In the genomic region with DNA sequence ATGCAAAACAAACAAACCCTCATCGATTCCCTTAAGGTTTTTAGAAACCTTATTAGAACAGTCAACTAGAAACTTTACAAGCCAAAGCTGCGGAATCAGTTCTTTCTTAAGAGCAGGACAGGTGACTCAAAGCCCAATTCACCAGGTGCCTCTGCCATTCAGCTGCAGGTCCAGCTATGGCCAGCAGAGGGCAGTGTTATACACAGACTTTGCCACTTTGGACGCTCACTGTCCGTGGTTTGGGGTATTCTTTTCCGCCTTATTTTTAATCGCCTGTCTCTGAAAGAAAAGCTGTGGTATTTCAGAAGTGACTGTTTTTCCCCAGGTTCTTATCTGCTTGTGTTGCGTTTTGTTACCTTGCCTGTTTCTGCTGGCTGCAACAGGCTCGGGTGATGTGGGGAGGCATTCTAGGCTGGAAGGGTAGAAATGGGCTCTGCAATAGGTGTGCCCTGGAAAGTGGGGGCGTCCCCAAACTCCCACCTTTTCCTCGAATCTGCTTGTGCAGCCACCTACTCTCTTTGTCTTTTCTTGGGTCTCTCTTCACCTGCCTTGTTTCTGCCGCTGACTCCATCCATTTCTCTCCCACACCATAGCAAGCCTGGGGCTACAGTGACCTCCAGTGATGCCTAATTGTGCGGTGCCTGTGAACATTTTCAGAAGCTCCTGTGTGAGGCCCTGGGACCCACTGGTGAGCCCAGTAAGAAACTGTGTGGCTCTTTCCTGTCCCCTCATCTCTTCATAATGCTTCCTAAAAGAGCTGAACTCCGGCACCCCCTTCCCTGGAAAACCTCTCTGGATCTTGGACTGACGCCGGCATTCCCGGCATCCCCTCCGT, we compare ENCODE assay signal across 8 mouse cellular contexts.
DNase-seq lines count a peak whose midpoint lies in the region; ATAC-seq and TF ChIP-seq lines count a peak whose summit lies in the region.

No protein-coding gene starts in this region.

- peaks cover 9% of the 10 kb centered on the region for H3K27me3 ChIP-seq in Patski
- no peaks in the 10 kb centered on the region for H3K27me3 ChIP-seq in hindbrain, embryonic 15.5 days

- H3K27ac ChIP-seq in hindbrain, embryonic 15.5 days (replicated peaks), result no peak overlapping the region

- WGBS in hindbrain, embryonic 15.5 days, result 45% methylated on average over 17 of the region's 17 CpGs

- H3K4me1 ChIP-seq in hindbrain, embryonic 15.5 days (replicated peaks), result no peaks in the 10 kb centered on the region; the same call in 1 of the 2 replicates

- DNase-seq in Patski (ENCODE audit: low read depth, low spot score), result no peak
- peak; percentile 83 for DNase-seq in cerebellum, adult 8-10 months
- DNase-seq in frontal cortex, postnatal 25 days (ENCODE audit: low spot score in 2 of 2), result peak; percentile 69 to 75
- DNase-seq in layer of hippocampus, postnatal 36 days, result peak; percentile 72 to 75
- peak; percentile 72 for DNase-seq in right cerebral cortex, postnatal 14 days
- DNase-seq in urinary bladder, postnatal 36 days (ENCODE audit: low spot score in 2 of 2), result peak; percentile 71 to 73

- peak; percentile 63 for ATAC-seq in Patski
- peak; percentile 51; the same call in 1 of the 2 replicates for ATAC-seq in hindbrain, embryonic 15.5 days (ENCODE audit: low FRiP score, low read depth)
- peak; percentile 96 for ATAC-seq in megakaryocyte, adult 5-6 weeks (ENCODE audit: poor library complexity, severe bottlenecking)

- CTCF ChIA-PET in Patski (lab: Charles Lee), result interaction anchor here (1.0 to 6.9 kb wide), 12 partner anchors 9 to 731 kb away, joined by 3 to 56 read pairs (median 3); no protein-coding TSS in a partner anchor

- peak overlapping the region; percentile 27 for H3K4me3 ChIP-seq in hindbrain, embryonic 15.5 days

- POLR2A ChIA-PET in Patski (lab: Charles Lee), result interaction anchor here (1.0 kb wide), 1 partner anchor 256 kb away, joined by 3 read pairs; no protein-coding TSS in a partner anchor

- 0 out of 2 replicates have a peak overlapping the region, but pooled peaks have one; percentile 23 for H3K9ac ChIP-seq in hindbrain, embryonic 15.5 days

- H3K4me2 ChIP-seq in hindbrain, embryonic 15.5 days, result peak overlapping the region; percentile 56

- peak; percentile 93 for TF ChIP-seq CTCF in Patski (IDR thresholded peaks at IDR 0.05)

- H3K9me3 ChIP-seq in hindbrain, embryonic 15.5 days, result no peaks in the 10 kb centered on the region

- no peaks in the 10 kb centered on the region for H3K36me3 ChIP-seq in hindbrain, embryonic 15.5 days

- in situ Hi-C loops in Patski (cut with MboI; ENCODE audit: low pct_unique_long_range_greater_than_20kb), result loop anchor here (5.0 to 25.0 kb wide), 3 partner anchors 225 to 625 kb away; no protein-coding TSS in a partner anchor
